Mouse (Mus musculus): Measurements from ENCODE around the gene Rmdn3.
A peak's percentile ranks its signal among the peaks of the same experiment; 100 is the strongest.

The Rmdn3 gene

DNA sequence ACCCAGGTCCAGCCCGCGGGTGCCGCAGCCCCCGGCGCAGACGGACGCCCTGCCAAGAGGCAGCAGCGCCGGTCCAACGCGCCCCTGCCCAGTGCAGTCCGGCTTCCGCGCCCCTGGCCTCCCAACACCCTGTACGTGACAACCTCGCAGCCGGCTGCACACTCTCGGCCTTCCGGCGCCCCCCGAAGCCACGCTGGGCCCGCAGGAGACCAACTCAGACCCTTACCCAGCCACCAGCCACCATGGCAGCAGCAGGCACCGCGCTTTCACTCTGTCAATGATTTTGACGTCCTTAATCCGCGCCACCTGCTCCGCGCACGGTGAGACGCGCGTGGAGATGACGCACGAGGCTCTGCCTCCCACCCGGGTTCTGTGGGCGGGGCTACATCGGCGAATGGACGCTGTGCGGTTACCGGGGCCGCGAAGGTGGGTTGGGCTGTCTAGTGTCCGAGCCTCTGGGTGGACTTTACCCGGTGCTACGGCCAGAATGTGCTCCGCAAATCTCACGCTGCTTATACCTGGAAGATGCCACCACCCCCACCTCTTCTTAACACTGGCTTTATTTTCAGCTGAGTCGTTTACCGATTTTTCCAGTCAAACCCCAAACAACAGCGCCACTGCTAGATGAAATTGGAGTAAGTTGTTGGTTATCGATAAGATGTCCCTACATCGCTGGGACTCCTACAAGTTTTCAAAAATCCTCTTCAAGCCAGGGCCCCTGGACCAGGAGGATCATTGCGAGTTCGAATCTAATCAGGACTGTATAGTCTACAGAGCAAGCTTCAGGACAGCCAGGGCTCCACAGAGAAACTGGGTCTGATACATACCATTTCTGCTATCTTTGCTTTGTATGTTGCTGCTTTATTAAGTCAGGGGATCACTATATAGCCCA is at the start of gene Rmdn3:
Gene Rmdn3, minus strand, starts transcription at position 354 of the 892 bp plus-strand sequence.
- peak; percentile 92 for DNase-seq (ENCODE audit: low spot score in 2 of 2)

- peak in 1 of 2 experiments; percentile 28 for DNase-seq (ENCODE audit: low spot score in 2 of 2)
Observed at GRCm38 (mm10) chr2:119203871-119204460, 47.1 kb upstream of the Rmdn3 start.

DNA sequence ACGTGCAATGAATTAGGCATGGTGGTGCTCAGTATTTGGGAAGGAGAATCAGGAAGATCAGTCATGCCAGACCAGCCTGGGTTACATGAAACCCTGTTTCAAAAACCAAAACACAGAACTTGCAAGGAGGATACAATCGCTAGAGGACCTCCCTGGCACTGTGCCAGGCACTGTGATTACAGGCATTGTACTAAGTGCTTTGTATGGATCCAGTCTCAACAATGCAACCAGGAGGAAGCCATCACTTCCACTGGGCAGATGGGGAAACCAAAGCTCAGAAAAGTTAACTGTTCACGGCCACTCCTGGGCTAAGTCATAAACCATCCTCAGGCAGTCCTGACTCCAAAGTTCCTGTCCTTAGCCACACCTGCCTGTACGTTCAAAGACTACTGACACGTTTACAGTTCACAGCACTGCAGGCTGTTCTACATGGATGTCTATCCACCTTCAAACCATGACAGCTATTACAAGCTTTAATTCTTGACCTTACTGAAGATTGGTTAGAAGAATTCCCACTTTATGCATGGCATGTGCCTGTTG is 46.1 kb upstream of the Rmdn3 start:
- peak in 1 of 2 experiments; percentile 43 for DNase-seq (ENCODE audit: low spot score in 2 of 2)

- no peak for DNase-seq (ENCODE audit: low spot score in 2 of 2)
Observed at GRCm38 (mm10) chr2:119198934-119199333, 42.1 kb upstream of the Rmdn3 start.

GRCm38 (mm10) chr2:119198049-119198448 is 41.2 kb upstream of the Rmdn3 start:
- DNase-seq (ENCODE audit: low spot score in 2 of 2): no peak

GRCm38 (mm10) chr2:119197493-119197892 is 40.7 kb upstream of the Rmdn3 start:
- no peak for DNase-seq (ENCODE audit: low spot score in 2 of 2)

DNA sequence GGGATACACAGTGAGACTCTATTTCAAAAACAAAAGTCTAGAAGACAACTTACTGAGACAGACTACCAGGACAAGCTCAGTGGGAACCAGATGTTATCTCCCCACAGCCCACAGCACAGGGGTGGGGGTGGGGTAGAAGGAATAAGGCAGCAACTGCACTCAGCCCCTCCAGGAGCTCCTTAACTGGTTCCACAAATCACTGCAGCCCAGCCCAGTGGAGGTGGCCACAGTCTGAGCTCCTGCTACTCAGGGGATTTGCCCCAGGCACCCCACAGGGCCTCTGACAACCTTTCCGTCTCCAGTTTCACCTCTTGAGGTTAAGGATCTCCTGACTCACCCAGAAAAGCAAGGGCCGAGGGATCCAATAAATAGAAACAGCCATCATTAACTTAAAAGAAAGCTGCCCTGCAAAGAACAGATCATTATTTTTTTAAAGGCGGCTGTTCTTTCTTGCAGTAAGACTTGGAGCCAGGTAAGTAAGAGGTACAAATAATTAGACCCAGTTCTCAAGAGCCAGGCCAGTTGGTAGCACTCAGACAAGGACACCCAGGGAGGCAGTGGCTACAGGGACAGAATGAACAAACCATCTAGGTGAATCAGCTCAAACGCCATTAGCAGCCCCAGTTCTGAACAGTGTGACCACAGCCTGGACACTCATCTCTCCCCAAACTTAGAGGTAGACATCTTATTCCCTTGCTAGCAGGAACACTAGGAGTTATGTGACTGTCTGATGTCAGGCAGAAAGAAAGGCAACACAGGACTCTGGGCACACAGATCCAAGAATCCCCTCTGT is 39.7 kb upstream of the Rmdn3 start:
- DNase-seq (ENCODE audit: low spot score in 2 of 2): peak in 1 of 2 experiments; percentile 18

- DNase-seq (ENCODE audit: low spot score in 2 of 2): no peak
Observed at GRCm38 (mm10) chr2:119194140-119194539, 37.3 kb upstream of the Rmdn3 start.

GRCm38 (mm10) chr2:119190969-119191368 is 34.1 kb upstream of the Rmdn3 start:
- no peak for DNase-seq (ENCODE audit: low spot score in 2 of 2)

- DNase-seq (ENCODE audit: low spot score in 2 of 2): peak; percentile 77 to 86
Observed at GRCm38 (mm10) chr2:119189029-119189710, 32.3 kb upstream of the Rmdn3 start.

DNA sequence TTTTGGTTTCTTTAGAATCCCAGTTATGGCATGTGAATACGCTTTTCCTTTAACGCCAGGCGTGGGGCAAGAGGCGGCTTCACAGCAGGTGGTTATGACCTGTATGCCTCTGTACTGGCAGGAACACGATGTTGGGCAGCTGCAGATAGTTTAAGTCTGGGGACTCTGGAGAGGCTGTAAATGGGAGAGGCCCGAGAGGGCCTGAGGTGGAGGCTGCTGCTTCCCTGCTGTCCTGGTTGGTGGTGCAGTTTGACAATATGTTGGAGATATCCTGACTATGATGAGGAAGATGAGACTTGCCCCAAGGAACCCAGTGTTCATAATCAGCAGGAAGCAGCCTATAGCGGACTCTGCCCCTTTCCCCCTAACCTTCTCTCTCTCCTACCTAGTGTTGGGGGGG is 26.1 kb upstream of the Rmdn3 start:
- no peak for DNase-seq (ENCODE audit: low spot score in 2 of 2)

GRCm38 (mm10) chr2:119177384-119177939 is 20.6 kb upstream of the Rmdn3 start:
- DNase-seq (ENCODE audit: low spot score in 2 of 2): no peak

DNA sequence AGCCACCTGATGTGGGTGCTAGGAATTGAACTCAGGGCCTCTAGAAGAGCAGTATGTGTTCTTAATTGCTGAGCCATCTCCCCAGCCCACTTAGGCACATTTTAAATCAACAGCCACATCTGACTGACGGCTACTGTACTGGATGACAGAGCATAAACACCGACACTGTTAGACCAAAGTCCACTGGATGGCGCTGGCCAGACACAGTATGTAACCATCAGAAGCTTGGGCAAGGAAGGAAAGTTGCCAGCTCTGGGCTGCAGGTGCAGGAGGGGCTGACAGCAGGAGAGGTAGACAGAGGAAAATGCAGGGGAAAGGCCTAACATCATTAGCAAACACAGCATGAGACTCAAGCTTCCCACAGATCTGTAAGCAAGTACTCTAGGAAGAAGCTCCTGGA is 19.9 kb upstream of the Rmdn3 start:
- DNase-seq (ENCODE audit: low spot score in 2 of 2): no peak

DNA sequence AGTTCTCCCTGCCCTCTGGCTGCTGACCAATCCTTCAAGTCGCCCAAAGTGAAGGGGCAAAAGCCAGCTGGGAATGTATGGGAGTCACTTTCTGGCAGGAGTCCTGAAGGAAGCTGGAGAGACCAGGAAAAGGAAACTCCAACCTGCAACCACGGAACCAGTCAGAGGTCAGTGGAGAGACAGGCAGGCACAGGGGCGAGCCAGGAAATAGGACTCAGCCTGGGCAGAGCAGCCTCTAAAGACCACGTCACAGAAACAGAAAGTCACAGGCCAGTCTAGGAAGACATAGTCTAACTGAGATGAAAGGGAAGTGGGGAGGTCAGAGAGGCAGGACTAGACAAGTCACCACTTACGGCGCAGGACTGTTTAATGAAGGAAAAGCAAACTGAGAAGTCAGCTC is 18.8 kb upstream of the Rmdn3 start:
- no peak for DNase-seq (ENCODE audit: low spot score in 2 of 2)

DNA sequence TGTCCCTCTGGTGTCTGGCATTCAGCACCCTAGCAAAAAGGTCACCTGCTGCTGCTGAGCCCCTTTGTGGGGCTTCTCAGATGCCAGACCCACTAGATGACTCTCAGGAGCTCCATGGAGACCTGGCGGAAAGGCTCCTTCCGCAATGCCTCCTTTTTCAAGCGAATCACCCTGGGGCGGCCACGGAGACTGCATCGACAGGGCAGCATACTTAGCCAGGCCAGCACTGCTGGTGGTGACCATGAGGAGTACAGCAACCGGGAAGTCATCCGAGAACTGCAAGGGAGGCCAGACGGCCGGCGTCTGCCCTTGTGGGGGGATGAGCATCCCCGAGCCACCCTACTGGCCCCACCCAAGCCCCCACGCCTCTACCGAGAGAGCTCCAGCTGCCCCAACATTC is 18.0 kb upstream of the Rmdn3 start:
- DNase-seq (ENCODE audit: low spot score in 2 of 2): no peak

GRCm38 (mm10) chr2:119173991-119174651 is 17.3 kb upstream of the Rmdn3 start, which contains the start of gene Gm14137:
Gm14137 (plus strand) TSS chr2:119174509.
- no peak for DNase-seq (ENCODE audit: low spot score in 2 of 2)

- DNase-seq (ENCODE audit: low spot score in 2 of 2): peak in 1 of 2 experiments; percentile 40
Observed at GRCm38 (mm10) chr2:119172862-119173576, 16.2 kb upstream of the Rmdn3 start.

DNA sequence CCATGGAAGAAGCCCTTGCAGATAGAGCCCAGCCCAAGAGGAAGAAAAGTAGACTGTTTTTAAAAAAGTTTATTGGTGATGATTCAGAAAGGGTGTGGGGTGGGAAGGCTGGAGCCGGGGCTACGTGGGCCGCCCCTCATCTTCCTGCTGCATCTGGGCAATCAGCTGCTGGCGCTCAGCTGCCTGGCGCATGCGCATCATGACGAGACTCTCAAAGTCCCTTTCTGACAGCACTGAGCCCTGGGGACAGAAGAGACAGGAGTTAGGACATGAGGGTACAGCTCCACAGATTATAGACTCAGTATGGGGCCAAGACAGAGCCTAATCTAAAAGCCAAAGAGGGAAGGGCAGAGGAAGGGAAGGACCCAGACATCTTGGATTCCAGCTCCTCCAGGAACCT is 15.6 kb upstream of the Rmdn3 start:
- no peak for DNase-seq (ENCODE audit: low spot score in 2 of 2)

DNA sequence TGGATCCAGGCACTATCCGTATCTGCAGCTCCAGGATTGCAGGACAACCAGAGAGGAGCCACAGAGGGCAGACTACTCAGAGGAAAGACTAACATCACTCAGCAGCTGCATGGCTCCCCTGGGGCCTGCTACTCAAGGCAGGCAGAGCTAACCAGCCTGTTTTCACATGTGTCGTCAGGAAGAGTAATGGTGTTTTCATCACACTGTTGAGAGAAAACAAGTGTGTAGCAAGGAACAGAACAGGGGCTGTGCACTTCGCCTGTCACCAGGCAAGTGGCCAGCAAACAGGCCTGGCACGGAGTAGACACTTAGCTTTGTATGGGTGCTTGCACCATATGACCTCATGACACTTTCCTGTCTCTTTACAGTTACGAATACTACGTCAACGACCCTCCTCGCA is 14.7 kb upstream of the Rmdn3 start:
- DNase-seq (ENCODE audit: low spot score in 2 of 2): no peak

- no peak for DNase-seq (ENCODE audit: low spot score in 2 of 2)
Observed at GRCm38 (mm10) chr2:119170282-119170681, 13.4 kb upstream of the Rmdn3 start.
